Comparison of ENCODE assay signal across 7 mouse cellular contexts in genomic region chr16:26581913-26582376, GRCm38 (mm10). TPM values are rescaled to one million over a fixed set of nuclear protein-coding genes. Genes with fewer than 3 reads are reported as not detected.
A peak's percentile ranks its signal among the peaks of the same experiment; 100 is the strongest.
DNase-seq lines count a peak whose midpoint lies in the region; ATAC-seq and TF ChIP-seq lines count a peak whose summit lies in the region.

No protein-coding gene starts in this region.

- no peaks in the 10 kb centered on the region for H3K36me3 ChIP-seq in heart, embryonic 14.5 days (ENCODE audit: control insufficient read depth, insufficient read depth, low read length)
- no peaks in the 10 kb centered on the region for H3K36me3 ChIP-seq in limb, embryonic 14.5 days (ENCODE audit: control insufficient read depth, insufficient read depth, low read length)
- no peaks in the 10 kb centered on the region for H3K36me3 ChIP-seq in myocyte (ENCODE audit: control insufficient read depth, insufficient read depth)

- peak overlapping the region; percentile 95 for H3K4me3 ChIP-seq in lung, adult 2 months (replicated peaks; ENCODE audit: extremely low read depth, low read depth, low read length)
- peak overlapping the region; percentile 65 to 82 for H3K4me3 ChIP-seq in heart, embryonic 14.5 days (ENCODE audit: control insufficient read depth in 1 of 2, insufficient read depth in 1 of 2, low read depth in 1 of 2, low read length in 2 of 2)
- peak overlapping the region; percentile 69 for H3K4me3 ChIP-seq in limb, embryonic 14.5 days (replicated peaks; ENCODE audit: low read length)
- peak overlapping the region; percentile 51 for H3K4me3 ChIP-seq in myocyte

- under 1% methylated on average over 16 of the region's 16 CpGs for WGBS in lung, adult 2 months
- WGBS in heart, embryonic 14.5 days: 0% methylated on average over 15 of the region's 16 CpGs
- under 1% methylated on average over 16 of the region's 16 CpGs for WGBS in limb, embryonic 14.5 days

- H3K9me3 ChIP-seq in heart, embryonic 14.5 days (ENCODE audit: control insufficient read depth, low read length): no peaks in the 10 kb centered on the region
- H3K9me3 ChIP-seq in limb, embryonic 14.5 days (ENCODE audit: control insufficient read depth, low read length): no peaks in the 10 kb centered on the region; the same call in 1 of the 2 replicates

- H3K79me2 ChIP-seq in myocyte (ENCODE audit: control insufficient read depth, insufficient read depth): no peaks in the 10 kb centered on the region

- H3K27me3 ChIP-seq in heart, embryonic 14.5 days (ENCODE audit: control insufficient read depth, insufficient read depth, low read length): no peaks in the 10 kb centered on the region
- H3K27me3 ChIP-seq in limb, embryonic 14.5 days (ENCODE audit: control insufficient read depth, insufficient read depth, low read length): 0 out of 2 replicates have a peak, but pooled peaks cover 4% of the 10 kb centered on the region
- H3K27me3 ChIP-seq in myocyte (ENCODE audit: control insufficient read depth, insufficient read depth, insufficient read length): no peaks in the 10 kb centered on the region

- peak overlapping the region; percentile 68 for H3K9ac ChIP-seq in heart, embryonic 14.5 days (ENCODE audit: low read length)
- peak overlapping the region; percentile 77 for H3K9ac ChIP-seq in limb, embryonic 14.5 days (ENCODE audit: low read depth, low read length, severe bottlenecking)

- no peak for DNase-seq in lung, adult 2 months
- no peak for DNase-seq in lung, postnatal 36 days
- DNase-seq in embryo, embryonic 10.5 days (ENCODE audit: low spot score): peak; percentile 60
- peak; percentile 32 for DNase-seq in limb, embryonic 14.5 days (ENCODE audit: low spot score)
- DNase-seq in thymus, postnatal 25 days: no peak

- H3K4me2 ChIP-seq in heart, embryonic 14.5 days (ENCODE audit: low read length): peak overlapping the region; percentile 84
- peak overlapping the region; percentile 85 for H3K4me2 ChIP-seq in limb, embryonic 14.5 days (replicated peaks; ENCODE audit: low read depth, low read length, severe bottlenecking)
- peak overlapping the region; percentile 74 for H3K4me2 ChIP-seq in myocyte (ENCODE audit: low read depth)

- H3ac ChIP-seq in myocyte (ENCODE audit: control insufficient read depth, insufficient read length): peak overlapping the region; percentile 22

- ATAC-seq in heart, embryonic 14.5 days (ENCODE audit: insufficient number of reproducible peaks, insufficient read depth, low FRiP score, low read depth): no peak; the same call in 1 of the 2 replicates
- peak; percentile 67 for ATAC-seq in limb, embryonic 14.5 days (ENCODE audit: low FRiP score, low read depth)

- peaks cover 5% of the 10 kb centered on the region; the same call in 1 of the 2 replicates for H3K4me1 ChIP-seq in lung, adult 2 months (ENCODE audit: control insufficient read depth, insufficient read depth, low read length)
- H3K4me1 ChIP-seq in heart, embryonic 14.5 days (ENCODE audit: control insufficient read depth in 2 of 2, insufficient read depth in 2 of 2, low read length in 2 of 2): peaks cover 0 to 4% of the 10 kb centered on the region in 2 experiments; a peak in 1 of 4 replicates
- peaks cover 8% of the 10 kb centered on the region; the same call in 1 of the 2 replicates for H3K4me1 ChIP-seq in limb, embryonic 14.5 days (ENCODE audit: control insufficient read depth, insufficient read depth, low read length)

- TF ChIP-seq CTCF in lung, adult 2 months (IDR thresholded peaks at IDR 0.05; ENCODE audit: insufficient read depth, low read length): no peak

- no peak for TF ChIP-seq POLR2A in lung, adult 2 months (IDR thresholded peaks at IDR 0.05; ENCODE audit: borderline replicate concordance, extremely low read depth, low read depth, low read length)
- no peak for TF ChIP-seq POLR2A in limb, embryonic 14.5 days (IDR thresholded peaks at IDR 0.05; ENCODE audit: borderline replicate concordance, extremely low read depth, insufficient read depth, insufficient read length)
- TF ChIP-seq POLR2A in myocyte (IDR thresholded peaks at IDR 0.05; ENCODE audit: insufficient read length, low read depth): no peak

- peak overlapping the region; percentile 49 to 71 for H3K27ac ChIP-seq in heart, embryonic 14.5 days (replicated peaks in 1 of 2; ENCODE audit: control insufficient read depth in 1 of 2, insufficient read depth in 1 of 2, low read depth in 2 of 2, low read length in 2 of 2)
- 0 out of 2 replicates have a peak overlapping the region, but pooled peaks have one; percentile 39 for H3K27ac ChIP-seq in limb, embryonic 14.5 days (replicated peaks; ENCODE audit: low read depth, low read length)

TF ChIP-seq in myocyte, 11 proteins besides CTCF, POLR2A, EP300 and RAD21:
- TF ChIP-seq MYOG (IDR thresholded peaks at IDR 0.05; ENCODE audit: control insufficient read depth in 1 of 3, insufficient read depth in 1 of 3, insufficient read length in 2 of 3, low read depth in 2 of 3): no peak
- no peak for TF ChIP-seq CEBPB (IDR thresholded peaks at IDR 0.05; ENCODE audit: insufficient read depth, poor library complexity, severe bottlenecking)
- TF ChIP-seq MAX (IDR thresholded peaks at IDR 0.05; ENCODE audit: low read depth): no peak
- no peak for TF ChIP-seq TCF12 (IDR thresholded peaks at IDR 0.05; ENCODE audit: insufficient read depth, poor library complexity, severe bottlenecking)
- TF ChIP-seq USF1 (IDR thresholded peaks at IDR 0.05; ENCODE audit: low read depth): no peak
- TF ChIP-seq MYOD1 (IDR thresholded peaks at IDR 0.05; ENCODE audit: control insufficient read depth in 1 of 3, insufficient read length in 2 of 3, low read depth in 2 of 3): no peak
- no peak for TF ChIP-seq TCF3 (IDR thresholded peaks at IDR 0.05; ENCODE audit: insufficient read length, low read depth)
- no peak for TF ChIP-seq E2F4 (IDR thresholded peaks at IDR 0.05; ENCODE audit: insufficient read depth)
- TF ChIP-seq POLR2AphosphoS2 (IDR thresholded peaks at IDR 0.05; ENCODE audit: insufficient read length, low read depth): no peak
- no peak for TF ChIP-seq REST (IDR thresholded peaks at IDR 0.05; ENCODE audit: insufficient read depth, insufficient read length)
- no peak for TF ChIP-seq SRF (IDR thresholded peaks at IDR 0.05; ENCODE audit: control insufficient read depth, insufficient read length, low read depth)

RNA-seq across cellular contexts. Expression of gene Il1rap, which starts 0.4 kb away (rescaled TPM):
- 4.6 and 7.1 TPM in 2 replicates for polyA plus RNA-seq in lung, adult 2 months (2012; rRNA removed)
- polyA plus RNA-seq in heart, embryonic 14.5 days (2014; fragmentation: Nextera tagmentation; extraction: Ambion mirVana): 6.8 and 7.2 TPM in 2 replicates
- 6.9 and 8.0 TPM in 2 replicates for polyA plus RNA-seq in limb, embryonic 14.5 days (2012; rRNA removed)
- polyA plus RNA-seq in limb, embryonic 14.5 days (2014; fragmentation: Nextera tagmentation; extraction: Ambion mirVana): 9.5 and 11.0 TPM in 2 replicates
- polyA plus RNA-seq in myocyte (2012; fragmentation: generic; extraction: Trizol): 1.0 TPM

RNA-seq across cellular contexts. Expression of gene Tmem207, which starts 55.4 kb away (rescaled TPM):
- not detected in 2 replicates for polyA plus RNA-seq in lung, adult 2 months (2012; rRNA removed)
- not detected in 2 replicates for polyA plus RNA-seq in heart, embryonic 14.5 days (2014; fragmentation: Nextera tagmentation; extraction: Ambion mirVana)
- not detected in 2 replicates for polyA plus RNA-seq in limb, embryonic 14.5 days (2012; rRNA removed)
- not detected in 2 replicates for polyA plus RNA-seq in limb, embryonic 14.5 days (2014; fragmentation: Nextera tagmentation; extraction: Ambion mirVana)
- polyA plus RNA-seq in myocyte (2012; fragmentation: generic; extraction: Trizol): not detected

Comparison
In these comparisons a context has a peak if more than half of its experiments do, and no peak if none do; other contexts are left out.
1. DNase-seq: peak in embryo, embryonic 10.5 days (single experiment) and limb, embryonic 14.5 days (single experiment); none in lung, adult 2 months (single experiment), lung, postnatal 36 days (single experiment) and thymus, postnatal 25 days (single experiment).
2. Peak in every context shown above with its lines, with median percentiles within 50 percentile points of each other: H3K4me3 ChIP-seq and H3K4me2 ChIP-seq.